8 mouse cellular contexts compared by ENCODE assay signal in the genomic region with DNA sequence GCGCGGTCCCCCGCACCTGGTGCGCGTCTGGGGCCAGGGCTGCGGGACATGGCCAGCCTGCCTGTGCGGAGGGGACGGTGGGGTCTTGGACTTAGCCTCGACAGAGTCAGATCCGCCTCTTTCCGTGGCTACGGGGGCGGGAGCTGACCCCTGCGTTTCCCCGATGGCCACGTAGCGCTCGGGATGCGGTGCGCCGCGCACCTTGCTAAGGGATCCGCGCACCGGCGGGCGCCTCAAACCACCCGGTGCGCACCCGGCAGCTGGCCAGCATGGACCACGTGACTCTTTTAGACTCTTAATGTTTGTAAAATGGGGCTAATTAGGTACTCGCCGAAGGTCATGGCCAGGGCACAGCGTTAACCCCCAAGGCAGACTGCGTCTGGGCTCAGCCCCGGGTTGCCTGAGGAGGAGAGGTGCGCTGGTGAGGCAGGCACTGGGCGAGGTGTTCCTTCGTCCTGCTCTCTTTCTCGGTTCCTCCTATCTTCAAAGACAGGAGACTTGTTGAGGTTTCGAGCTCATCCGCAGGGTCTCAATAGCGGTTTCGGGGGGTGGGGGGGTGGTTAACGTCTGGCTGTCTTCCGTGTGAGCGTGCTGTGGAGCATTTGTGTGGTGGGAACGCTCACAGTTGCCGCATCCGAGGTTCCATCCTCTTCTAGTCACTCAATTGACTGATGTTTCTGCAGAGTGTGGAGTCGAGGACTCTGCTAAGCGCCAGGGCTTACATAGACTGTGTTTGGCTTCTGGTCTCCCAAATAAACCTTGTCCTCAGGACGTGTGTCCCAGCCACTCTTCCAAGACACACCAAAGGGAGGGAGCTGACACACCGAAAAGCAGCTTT. TPM values are rescaled to one million over a fixed set of nuclear protein-coding genes. Genes with fewer than 3 reads are reported as not detected.
DNase-seq lines count a peak whose midpoint lies in the region; ATAC-seq lines count a peak whose summit lies in the region.

No protein-coding gene starts in this region.

- H3K27ac ChIP-seq in embryonic facial prominence, embryonic 12.5 days, result no peak overlapping the region
- no peak overlapping the region for H3K27ac ChIP-seq in limb, embryonic 13.5 days

- peak; percentile 33 for DNase-seq in adrenal gland, adult 2 months
- no peak for DNase-seq in adrenal gland, postnatal 25 days
- DNase-seq in ES-CJ7 (ENCODE audit: low read depth, low spot score), result peak; percentile 46
- peak; percentile 40 to 47 for DNase-seq in heart, postnatal 36 days
- peak; percentile 17 for DNase-seq in retina, embryonic 14.5 days (ENCODE audit: low spot score)
- no peak for DNase-seq in urinary bladder, postnatal 25 days (ENCODE audit: low spot score)

- 3% methylated on average over 54 of the region's 54 CpGs for WGBS in embryonic facial prominence, embryonic 12.5 days
- 3% methylated on average over 54 of the region's 54 CpGs for WGBS in limb, embryonic 13.5 days

- peak overlapping the region; percentile 58 for H3K4me3 ChIP-seq in embryonic facial prominence, embryonic 12.5 days
- peak overlapping the region; percentile 60 for H3K4me3 ChIP-seq in limb, embryonic 13.5 days

- H3K27me3 ChIP-seq in embryonic facial prominence, embryonic 12.5 days, result peaks cover 68% of the 10 kb centered on the region
- H3K27me3 ChIP-seq in limb, embryonic 13.5 days, result peaks cover 79% of the 10 kb centered on the region

- H3K36me3 ChIP-seq in embryonic facial prominence, embryonic 12.5 days, result no peaks in the 10 kb centered on the region
- H3K36me3 ChIP-seq in limb, embryonic 13.5 days, result no peaks in the 10 kb centered on the region

- H3K4me2 ChIP-seq in embryonic facial prominence, embryonic 12.5 days (replicated peaks), result peak overlapping the region; percentile 97
- peak overlapping the region; percentile 96 for H3K4me2 ChIP-seq in limb, embryonic 13.5 days (replicated peaks)

- H3K9me3 ChIP-seq in embryonic facial prominence, embryonic 12.5 days, result no peaks in the 10 kb centered on the region; the same call in 1 of the 2 replicates
- H3K9me3 ChIP-seq in limb, embryonic 13.5 days, result peaks cover 10% of the 10 kb centered on the region

- H3K4me1 ChIP-seq in embryonic facial prominence, embryonic 12.5 days, result peaks cover 10% of the 10 kb centered on the region
- H3K4me1 ChIP-seq in limb, embryonic 13.5 days, result peaks cover 14% of the 10 kb centered on the region

- intact Hi-C loops in heart, postnatal 36 days (cut with DNase I), result loop anchor here (5.0 kb wide), 1 partner anchor 33 kb away; no protein-coding TSS in a partner anchor

- peak overlapping the region; percentile 49 for H3K9ac ChIP-seq in embryonic facial prominence, embryonic 12.5 days
- peak overlapping the region; percentile 63 for H3K9ac ChIP-seq in limb, embryonic 13.5 days

- no peak for ATAC-seq in embryonic facial prominence, embryonic 12.5 days (ENCODE audit: insufficient number of reproducible peaks, insufficient read depth, low FRiP score, low TSS enrichment)
- no peak for ATAC-seq in limb, embryonic 13.5 days (ENCODE audit: low FRiP score, low read depth)

RNA-seq across cellular contexts. Expression of gene Myrip, which starts 3.2 kb away (rescaled TPM):
- 1 to 10 TPM; 5.0 to 5.4 TPM for total RNA-seq in adrenal gland, adult 2 months (2021)
- 1.4 TPM in 2 replicates for polyA plus RNA-seq in adrenal gland, adult 2 months (2012; rRNA removed)
- total RNA-seq in adrenal gland, postnatal 25 days (2021), result 4.1 and 6.8 TPM in 2 replicates
- 0.47 and 0.83 TPM in 2 replicates for polyA plus RNA-seq in embryonic facial prominence, embryonic 12.5 days (2016; fragmentation: Nextera tagmentation; extraction: Ambion mirVana)
- 1 to 10 TPM; 4.6 to 5.5 TPM for total RNA-seq in heart, postnatal 36 days (2021)
- polyA plus RNA-seq in limb, embryonic 13.5 days (2015; fragmentation: Nextera tagmentation; extraction: Ambion mirVana), result 0.32 and 0.59 TPM in 2 replicates

Comparison
In these comparisons a context has a peak if more than half of its experiments do, and no peak if none do; other contexts are left out.
1. DNase-seq: peak in adrenal gland, adult 2 months (single experiment), ES-CJ7 (single experiment), heart, postnatal 36 days (2 of 2) and retina, embryonic 14.5 days (single experiment); none in adrenal gland, postnatal 25 days (single experiment) and urinary bladder, postnatal 25 days (single experiment).